Mouse (Mus musculus): ENCODE results near the gene Fbxw14.
"Not testable (repeated sequence)": the region's sequence is repeated elsewhere in the genome, so short reads cannot be mapped to it uniquely, and the experiment has no call there.

The Fbxw14 gene

GRCm38 (mm10) chr9:109287576-109287975 lies at the start of gene Fbxw14:
Gene Fbxw14 (minus strand): TSS chr9:109287676.
- not testable (repeated sequence) for DNase-seq

- DNase-seq: no peak
Observed at GRCm38 (mm10) chr9:109263041-109263440, 24.4 kb downstream of the Fbxw14 start.

GRCm38 (mm10) chr9:109234654-109235053 lies 52.8 kb downstream of the Fbxw14 start, which contains the start of gene Fbxw20:
Gene Fbxw20 (minus strand): TSS chr9:109234754.
- DNase-seq: no peak
